Mouse (Mus musculus) forebrain, postnatal 0 days (tissue): Measurements from ENCODE around the gene Tmem54. TPM values are rescaled to one million over a fixed set of nuclear protein-coding genes. Genes with fewer than 3 reads are reported as not detected.

Source experiments
- ATAC-seq: fragments of 200-750 bp; cut with Nextera tagmentation; 2 replicates; pipeline ENCODE4 v1.8.0; 2017; ENCODE audit warnings: mild to moderate bottlenecking, moderate library complexity
- DNase-seq: peaks from one replicate; pipeline ENCODE4 v3.0.0-alpha.2; 2015
- H3K27ac ChIP-seq: fragments of 300-500 bp; sonication (generic); 2 replicates; pipeline ENCODE4 v1.5.1; 2014; ENCODE audit warnings: low read depth, mild to moderate bottlenecking, antibody characterized with exemption, low read length, moderate library complexity, mixed read lengths
- H3K27me3 ChIP-seq: fragments of 300-500 bp; sonication (generic); 2 replicates; pipeline ENCODE4 v1.6.1; 2014; ENCODE audit warnings: mild to moderate bottlenecking, low read length, mixed read lengths; ENCODE audit not compliant: insufficient read depth
- H3K36me3 ChIP-seq: fragments of 300-500 bp; sonication (generic); 2 replicates; pipeline ENCODE4 v1.6.1; 2014; ENCODE audit warnings: mild to moderate bottlenecking, moderate library complexity; ENCODE audit not compliant: insufficient read depth
- H3K4me1 ChIP-seq: fragments of 300-500 bp; sonication (generic); 2 replicates; pipeline ENCODE4 v1.6.1; 2014; ENCODE audit warnings: antibody characterized with exemption; ENCODE audit not compliant: insufficient read depth
- H3K4me2 ChIP-seq: fragments of 300-500 bp; sonication (generic); 2 replicates; pipeline ENCODE4 v1.6.1; 2014; ENCODE audit warnings: low read depth, mild to moderate bottlenecking, moderate library complexity
- H3K4me3 ChIP-seq: fragments of 300-500 bp; sonication (generic); 2 replicates; pipeline ENCODE4 v1.5.1; 2014; ENCODE audit warnings: low read depth, low read length, mixed read lengths
- H3K9ac ChIP-seq: fragments of 300-500 bp; sonication (generic); 2 replicates; pipeline ENCODE4 v1.6.1; 2014; ENCODE audit warnings: mild to moderate bottlenecking
- H3K9me3 ChIP-seq: fragments of 300-500 bp; sonication (generic); 2 replicates; pipeline ENCODE4 v1.6.1; 2016; ENCODE audit warnings: low read length
- CTCF ChIP-seq: sonication (generic); IDR thresholded peaks from 2 replicates; pipeline ENCODE4 v1.5.1; 2016; ENCODE audit warnings: antibody characterized with exemption, control low read depth, low read depth
- WGBS: fragments of 180-500 bp; shearing (Covaris S2); extraction: QIAGEN DNeasy Blood & Tissue Kit; methylation state at CpG from one replicate; pipeline ENCODE4 v1.1.7; 2014; 5-methylcytosine and 5-hydroxymethylcytosine counted together
- polyA plus RNA-seq: library from polyadenylated mRNA; unstranded; fragments of >200 nt; fragmentation: Nextera tagmentation; extraction: Ambion mirVana; gene quantifications from 2 replicates; pipeline ENCODE4 v1.2.1, GENCODE M21; 2015
- total RNA-seq: library from RNA; depleted of rRNA; stranded (reverse); fragments of >200 nt; gene quantifications from 2 replicates; pipeline ENCODE4 v1.2.3, GENCODE M21; 2014; rRNA removed

The Tmem54 gene
- total and polyA plus RNA-seq, 2 experiments from 2014 or later, result not detected

DNA sequence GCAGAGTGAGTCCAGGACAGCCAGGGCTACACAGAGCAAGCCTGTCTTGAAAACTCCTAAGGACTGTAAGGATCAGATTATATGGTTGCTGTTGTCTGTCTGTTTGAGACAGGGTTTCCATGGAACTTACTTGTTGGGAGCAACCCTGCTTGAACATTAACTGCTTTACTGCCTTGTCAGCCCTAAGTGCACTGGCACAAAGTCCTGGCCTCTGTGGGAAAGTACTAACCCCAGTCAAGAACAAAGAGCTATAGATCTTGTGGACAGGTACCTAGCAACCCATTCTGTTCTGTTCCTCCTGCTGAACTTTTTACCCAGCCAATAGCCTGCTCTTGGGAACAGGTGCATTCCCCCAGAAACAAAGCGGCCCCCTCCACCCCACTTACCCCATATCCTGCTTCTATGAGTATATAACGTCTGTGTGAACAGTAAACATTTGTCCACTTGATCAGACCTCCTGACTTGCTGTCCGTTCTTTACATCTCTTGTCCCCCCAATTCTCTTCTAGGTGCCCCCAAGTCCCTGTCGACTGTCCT is 46.0 kb downstream of the Tmem54 start:
- H3K4me1 ChIP-seq, result no peaks in the 10 kb centered on the region
- no peak overlapping the region for H3K9ac ChIP-seq
- H3K27me3 ChIP-seq, result no peaks in the 10 kb centered on the region
- H3K27ac ChIP-seq, result no peak overlapping the region
- DNase-seq (no peak), ATAC-seq (no peak)
- H3K9me3 ChIP-seq, result no peaks in the 10 kb centered on the region
- WGBS, result 90% methylated on average over 4 of the region's 4 CpGs
- H3K4me2 ChIP-seq, result no peak overlapping the region
- peaks cover 23% of the 10 kb centered on the region for H3K36me3 ChIP-seq
- H3K4me3 ChIP-seq, result no peak overlapping the region
- no peak for TF ChIP-seq CTCF

DNA sequence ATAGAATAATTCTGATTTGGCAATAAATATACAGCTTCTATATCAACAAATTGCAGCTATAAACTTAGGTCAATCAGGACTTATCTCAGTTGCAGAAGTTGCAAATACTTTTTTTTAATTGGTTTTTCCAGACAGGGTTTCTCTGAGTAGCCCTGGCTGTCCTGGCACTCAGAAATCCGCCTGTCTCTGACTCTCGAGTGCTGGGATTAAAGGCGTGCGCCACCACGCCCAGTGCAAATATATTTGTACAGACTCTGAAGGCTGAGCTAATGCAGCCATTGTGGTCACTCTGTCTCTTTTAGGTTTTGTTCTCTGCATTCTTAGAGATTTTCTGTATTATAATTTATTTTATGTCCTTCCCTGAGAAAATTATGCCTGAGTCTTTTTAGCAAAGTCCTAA is 52.2 kb downstream of the Tmem54 start:
- Histone ChIP-seq H3K9ac (no peak overlapping the region), H3K27me3 (no peaks in the 10 kb centered on the region), H3K27ac (no peak overlapping the region), H3K9me3 (no peaks in the 10 kb centered on the region), H3K36me3 (peaks cover 19% of the 10 kb centered on the region), H3K4me3 (no peak overlapping the region), H3K4me2 (no peak overlapping the region), H3K4me1 (no peaks in the 10 kb centered on the region; the same call in none of the 2 replicates)
- ATAC-seq (no peak), DNase-seq (no peak)
- no peak for TF ChIP-seq CTCF
- 88% methylated on average over 5 of the region's 5 CpGs for WGBS

DNA sequence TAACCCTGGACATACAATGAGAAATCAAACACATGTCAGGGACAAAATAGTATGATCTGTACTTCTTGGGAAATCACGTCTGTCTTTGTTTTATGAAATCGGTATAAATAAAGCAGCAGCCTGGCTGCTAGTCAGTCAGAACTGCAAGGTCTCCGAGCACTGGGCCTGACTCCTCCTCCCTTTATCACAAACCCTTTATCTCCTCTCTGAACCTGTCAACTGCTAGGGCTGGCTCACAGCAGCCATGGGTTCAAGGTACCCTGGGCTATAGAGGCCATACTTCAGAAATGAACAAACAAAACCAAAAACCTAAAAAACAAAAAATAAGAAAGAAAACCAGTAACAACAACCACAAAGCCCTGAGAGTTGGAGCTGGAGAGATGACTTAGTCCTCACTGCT is 53.2 kb downstream of the Tmem54 start:
- Histone ChIP-seq H3K9me3 (no peaks in the 10 kb centered on the region), H3K4me1 (no peaks in the 10 kb centered on the region; the same call in none of the 2 replicates), H3K36me3 (peaks cover 17% of the 10 kb centered on the region), H3K27ac (no peak overlapping the region; the same call in 1 of the 2 replicates), H3K27me3 (no peaks in the 10 kb centered on the region), H3K4me2 (no peak overlapping the region), H3K4me3 (no peak overlapping the region), H3K9ac (no peak overlapping the region)
- no peak for ATAC-seq
- no peak for DNase-seq
- no peak for TF ChIP-seq CTCF
- WGBS, result 41% methylated on average over 3 of the region's 3 CpGs

DNA sequence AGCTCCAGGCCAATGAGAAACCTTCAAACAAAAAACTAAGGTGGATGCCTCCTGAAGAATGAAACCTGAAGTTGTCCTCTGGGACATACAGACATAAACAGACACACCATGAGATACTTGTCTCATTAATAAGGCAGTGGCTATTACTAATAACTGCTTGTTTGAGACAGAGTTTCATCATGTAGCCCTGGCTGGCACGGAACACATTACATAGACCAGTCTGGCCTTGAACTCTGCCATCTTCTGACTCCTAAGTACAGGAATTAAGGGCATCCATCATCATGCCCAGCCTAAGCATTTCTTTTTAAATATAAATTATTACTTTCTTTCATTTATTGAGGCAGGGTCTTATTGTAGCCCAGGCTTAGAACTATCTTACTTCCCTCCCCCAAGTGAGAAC is 55.7 kb downstream of the Tmem54 start:
- no peak for DNase-seq
- no peaks in the 10 kb centered on the region; the same call in none of the 2 replicates for H3K4me1 ChIP-seq
- TF ChIP-seq CTCF, result no peak
- H3K4me3 ChIP-seq, result no peak overlapping the region
- no peak overlapping the region for H3K27ac ChIP-seq
- no peak for ATAC-seq
- no peak overlapping the region for H3K9ac ChIP-seq
- peaks cover 11% of the 10 kb centered on the region; the same call in 1 of the 2 replicates for H3K36me3 ChIP-seq
- no peaks in the 10 kb centered on the region for H3K9me3 ChIP-seq
- no peak overlapping the region for H3K4me2 ChIP-seq
- WGBS, result 95% methylated on average over 1 of the region's 1 CpGs
- H3K27me3 ChIP-seq, result no peaks in the 10 kb centered on the region

Other genes starting within 250 kb of the Tmem54 start
- 10.9 and 15.7 TPM in 2 replicates for gene Trim62, start 222.0 kb upstream of the Tmem54 start, total RNA-seq
- 15.5 and 20.4 TPM in 2 replicates for gene Trim62, start 222.0 kb upstream of the Tmem54 start, polyA plus RNA-seq
- gene Azin2, start 143.1 kb upstream of the Tmem54 start, total RNA-seq, result 19.2 and 23.4 TPM in 2 replicates
- 16.4 and 18.0 TPM in 2 replicates for gene Azin2, start 143.1 kb upstream of the Tmem54 start, polyA plus RNA-seq
- gene Ak2, start 113.6 kb upstream of the Tmem54 start, total RNA-seq, result 30.8 and 33.0 TPM in 2 replicates
- 58.5 and 64.2 TPM in 2 replicates for gene Ak2, start 113.6 kb upstream of the Tmem54 start, polyA plus RNA-seq
- 116 and 135 TPM in 2 replicates for gene Rnf19b, start 47.3 kb upstream of the Tmem54 start, total RNA-seq
- gene Rnf19b, start 47.3 kb upstream of the Tmem54 start, polyA plus RNA-seq, result 31.1 and 32.6 TPM in 2 replicates
- 129 and 214 TPM in 2 replicates for gene Hpca, start 16.5 kb downstream of the Tmem54 start, total RNA-seq
- 110 and 128 TPM in 2 replicates for gene Hpca, start 16.5 kb downstream of the Tmem54 start, polyA plus RNA-seq
- 10.3 and 11.6 TPM in 2 replicates for gene Fndc5, start 31.5 kb downstream of the Tmem54 start, total RNA-seq
- 5.8 and 8.3 TPM in 2 replicates for gene Fndc5, start 31.5 kb downstream of the Tmem54 start, polyA plus RNA-seq
- gene S100pbp, start 84.2 kb downstream of the Tmem54 start, total RNA-seq, result 41.4 and 52.2 TPM in 2 replicates
- 11.0 and 15.6 TPM in 2 replicates for gene S100pbp, start 84.2 kb downstream of the Tmem54 start, polyA plus RNA-seq
- gene Yars, start 84.2 kb downstream of the Tmem54 start, total RNA-seq, result 97.7 and 119 TPM in 2 replicates
- gene Yars, start 84.2 kb downstream of the Tmem54 start, polyA plus RNA-seq, result 108 and 120 TPM in 2 replicates
- gene C77080, start 155.9 kb downstream of the Tmem54 start, total RNA-seq, result 7.8 and 10.6 TPM in 2 replicates
- 2.7 and 3.5 TPM in 2 replicates for gene C77080, start 155.9 kb downstream of the Tmem54 start, polyA plus RNA-seq
- gene Sync, start 182.1 kb downstream of the Tmem54 start, total RNA-seq, result 0.52 and 0.54 TPM in 2 replicates
- gene Sync, start 182.1 kb downstream of the Tmem54 start, polyA plus RNA-seq, result 0.48 and 0.79 TPM in 2 replicates
- gene Rbbp4, start 229.8 kb downstream of the Tmem54 start, total RNA-seq, result 103 and 111 TPM in 2 replicates
- gene Rbbp4, start 229.8 kb downstream of the Tmem54 start, polyA plus RNA-seq, result 272 and 292 TPM in 2 replicates
- gene Zbtb8os, start 230.1 kb downstream of the Tmem54 start, total RNA-seq, result 5.9 and 6.0 TPM in 2 replicates
- 20.7 and 30.0 TPM in 2 replicates for gene Zbtb8os, start 230.1 kb downstream of the Tmem54 start, polyA plus RNA-seq